Mouse (Mus musculus) liver, adult 2 months (tissue): ENCODE measurements around the gene 1600014C10Rik.

ENCODE experiments used
- CTCF ChIP-seq: fragments of 200-500 bp; IDR thresholded peaks from 2 replicates; pipeline ENCODE4 v1.5.1; 2011; ENCODE audit warnings: low read depth, low read length, control low read depth
- POLR2A ChIP-seq: fragments of 200-500 bp; IDR thresholded peaks from 2 replicates; pipeline ENCODE4 v1.6.1; 2011; ENCODE audit warnings: low read length, control low read depth; ENCODE audit not compliant: insufficient read depth; ENCODE audit errors: extremely low read depth

GRCm38 (mm10) chr7:38163433-38164050, 19.5 kb upstream of the 1600014C10Rik start:
- no peak for TF ChIP-seq CTCF
- no peak for TF ChIP-seq POLR2A
